Mouse (Mus musculus) embryonic facial prominence, embryonic 11.5 days (tissue): ENCODE data around the gene Tmem169. TPM values are rescaled to one million over a fixed set of nuclear protein-coding genes. Genes with fewer than 3 reads are reported as not detected.

ENCODE experiments used
- ATAC-seq: fragments of 200-750 bp; cut with Nextera tagmentation; replicated peaks from 2 replicates; pipeline ENCODE4 v1.8.0; 2017; ENCODE audit warnings: low read depth; ENCODE audit not compliant: insufficient number of reproducible peaks, low FRiP score, low TSS enrichment
- DNase-seq: peaks from one replicate; pipeline ENCODE4 v3.0.0-alpha.2; 2015; ENCODE audit warnings: low spot score
- H3K27ac ChIP-seq: fragments of 300-500 bp; sonication (generic); replicated peaks from 2 replicates; pipeline ENCODE4 v1.5.1; 2014; ENCODE audit warnings: mild to moderate bottlenecking, low read depth, low read length, control low read depth
- H3K27me3 ChIP-seq: fragments of 300-500 bp; sonication (generic); 2 replicates; pipeline ENCODE4 v1.6.1; 2014; ENCODE audit warnings: mild to moderate bottlenecking, low read length, moderate library complexity, mixed read lengths; ENCODE audit not compliant: control insufficient read depth, insufficient read depth
- H3K36me3 ChIP-seq: fragments of 300-500 bp; sonication (generic); replicated peaks from 2 replicates; pipeline ENCODE4 v1.6.1; 2014; ENCODE audit warnings: low read depth, mild to moderate bottlenecking, low read length, moderate library complexity, mixed read lengths; ENCODE audit not compliant: control insufficient read depth, insufficient read depth
- H3K4me1 ChIP-seq: fragments of 300-500 bp; sonication (generic); 2 replicates; pipeline ENCODE4 v1.6.1; 2014; ENCODE audit warnings: low read length, mixed read lengths; ENCODE audit not compliant: control insufficient read depth, insufficient read depth
- H3K4me2 ChIP-seq: fragments of 300-500 bp; sonication (generic); 2 replicates; pipeline ENCODE4 v1.6.1; 2014; ENCODE audit warnings: low read depth, mild to moderate bottlenecking, control low read depth, low read length, moderate library complexity
- H3K4me3 ChIP-seq: fragments of 300-500 bp; sonication (generic); 2 replicates; pipeline ENCODE4 v1.5.1; 2014; ENCODE audit warnings: low read depth, low read length, control low read depth
- H3K9ac ChIP-seq: fragments of 300-500 bp; sonication (generic); replicated peaks from 2 replicates; pipeline ENCODE4 v1.6.1; 2014; ENCODE audit warnings: mild to moderate bottlenecking, control low read depth, low read length
- H3K9me3 ChIP-seq: fragments of 300-500 bp; sonication (generic); replicated peaks from 2 replicates; pipeline ENCODE4 v1.6.1; 2016; ENCODE audit warnings: mild to moderate bottlenecking, low read length, inconsistent platforms, mixed read lengths; ENCODE audit not compliant: control insufficient read depth
- WGBS: fragments of 180-500 bp; shearing (Covaris S2); extraction: QIAGEN DNeasy Blood & Tissue Kit; methylation state at CpG from one replicate; pipeline ENCODE4 v1.1.7; 2014; 5-methylcytosine and 5-hydroxymethylcytosine counted together
- polyA plus RNA-seq: library from polyadenylated mRNA; unstranded; fragments of >200 nt; fragmentation: Nextera tagmentation; extraction: Ambion mirVana; gene quantifications from 2 replicates; pipeline ENCODE4 v1.2.1, GENCODE M21; 2014

The Tmem169 gene
- polyA plus RNA-seq, 1 experiment from 2014 or later: 7.3 TPM

GRCm38 (mm10) chr1:72307317-72307798 is 23.2 kb downstream of the Tmem169 start, which contains the start of gene Xrcc5:
Xrcc5 (plus strand) TSS chr1:72307421.
- DNase-seq (peak; percentile 98), ATAC-seq (peak; percentile 94)
- Histone ChIP-seq H3K4me3 (peak within 1 kb of the TSS; percentile 50), H3K27ac (peak within 1 kb of the TSS; percentile 58), H3K4me2 (peak within 1 kb of the TSS; percentile 36), H3K36me3 (no peaks in the 10 kb centered on the region; the same call in 1 of the 2 replicates), H3K9me3 (no peaks in the 10 kb centered on the region), H3K9ac (peak within 1 kb of the TSS; percentile 62), H3K27me3 (no peaks in the 10 kb centered on the region), H3K4me1 (no peaks in the 10 kb centered on the region)
- WGBS: under 1% methylated on average over 21 of the region's 21 CpGs

- Histone ChIP-seq H3K9me3 (no peaks in the 10 kb centered on the region), H3K36me3 (no peaks in the 10 kb centered on the region; the same call in 1 of the 2 replicates), H3K4me1 (no peaks in the 10 kb centered on the region), H3K4me3 (no peak overlapping the region), H3K27me3 (no peaks in the 10 kb centered on the region), H3K4me2 (no peak overlapping the region), H3K9ac (no peak overlapping the region), H3K27ac (no peak overlapping the region)
- 58% methylated on average over 4 of the region's 4 CpGs for WGBS
- DNase-seq (peak; percentile 3), ATAC-seq (no peak)
Measured at GRCm38 (mm10) chr1:72308919-72309318, 24.8 kb downstream of the Tmem169 start.

- ATAC-seq (0 out of 2 replicates have a peak, but pooled peaks have one; percentile 32), DNase-seq (peak; percentile 78)
- H3K9me3 ChIP-seq: no peaks in the 10 kb centered on the region
- WGBS: 42% methylated on average over 6 of the region's 6 CpGs
- no peak overlapping the region for H3K27ac ChIP-seq
- H3K36me3 ChIP-seq: no peaks in the 10 kb centered on the region; the same call in 1 of the 2 replicates
- H3K4me1 ChIP-seq: no peaks in the 10 kb centered on the region
- no peak overlapping the region for H3K4me2 ChIP-seq
- H3K27me3 ChIP-seq: no peaks in the 10 kb centered on the region
- H3K4me3 ChIP-seq: no peak overlapping the region
- no peak overlapping the region for H3K9ac ChIP-seq
Measured at GRCm38 (mm10) chr1:72309744-72310424, 25.7 kb downstream of the Tmem169 start.

GRCm38 (mm10) chr1:72312701-72313398 is 28.7 kb downstream of the Tmem169 start:
- H3K9me3 ChIP-seq: no peaks in the 10 kb centered on the region
- no peak for ATAC-seq
- DNase-seq: no peak
- no peaks in the 10 kb centered on the region for H3K27me3 ChIP-seq
- H3K27ac ChIP-seq: no peak overlapping the region
- 83% methylated on average over 9 of the region's 9 CpGs for WGBS
- H3K4me2 ChIP-seq: no peak overlapping the region
- no peaks in the 10 kb centered on the region for H3K4me1 ChIP-seq
- no peak overlapping the region for H3K4me3 ChIP-seq
- H3K36me3 ChIP-seq: no peaks in the 10 kb centered on the region; the same call in 1 of the 2 replicates
- H3K9ac ChIP-seq: no peak overlapping the region

GRCm38 (mm10) chr1:72313399-72314039 is 29.4 kb downstream of the Tmem169 start:
- no peaks in the 10 kb centered on the region for H3K4me1 ChIP-seq
- H3K36me3 ChIP-seq: no peaks in the 10 kb centered on the region; the same call in 1 of the 2 replicates
- DNase-seq (peak; percentile 74), ATAC-seq (no peak)
- H3K9ac ChIP-seq: no peak overlapping the region
- H3K4me3 ChIP-seq: no peak overlapping the region
- 79% methylated on average over 5 of the region's 5 CpGs for WGBS
- no peaks in the 10 kb centered on the region for H3K27me3 ChIP-seq
- H3K9me3 ChIP-seq: no peaks in the 10 kb centered on the region
- H3K4me2 ChIP-seq: no peak overlapping the region
- H3K27ac ChIP-seq: no peak overlapping the region

- ATAC-seq: no peak
- H3K27me3 ChIP-seq: no peaks in the 10 kb centered on the region
- 77% methylated on average over 4 of the region's 4 CpGs for WGBS
- peaks cover 3% of the 10 kb centered on the region; the same call in 1 of the 2 replicates for H3K36me3 ChIP-seq
- DNase-seq: no peak
- no peak overlapping the region for H3K9ac ChIP-seq
- H3K4me2 ChIP-seq: no peak overlapping the region
- H3K9me3 ChIP-seq: no peaks in the 10 kb centered on the region
- H3K4me3 ChIP-seq: no peak overlapping the region
- H3K27ac ChIP-seq: no peak overlapping the region
- H3K4me1 ChIP-seq: no peaks in the 10 kb centered on the region
Measured at GRCm38 (mm10) chr1:72315447-72315846, 31.3 kb downstream of the Tmem169 start.

- no peak overlapping the region for H3K9ac ChIP-seq
- DNase-seq (no peak), ATAC-seq (no peak)
- H3K4me3 ChIP-seq: no peak overlapping the region
- 73% methylated on average over 8 of the region's 8 CpGs for WGBS
- H3K9me3 ChIP-seq: no peaks in the 10 kb centered on the region
- H3K27me3 ChIP-seq: no peaks in the 10 kb centered on the region
- H3K36me3 ChIP-seq: peaks cover 8% of the 10 kb centered on the region; the same call in 1 of the 2 replicates
- H3K27ac ChIP-seq: no peak overlapping the region
- H3K4me1 ChIP-seq: no peaks in the 10 kb centered on the region
- H3K4me2 ChIP-seq: no peak overlapping the region
Measured at GRCm38 (mm10) chr1:72316409-72316808, 32.2 kb downstream of the Tmem169 start.
